Mouse (Mus musculus): ENCODE measurements around the gene Hspa12a. TPM values are rescaled to one million over a fixed set of nuclear protein-coding genes. Genes with fewer than 3 reads are reported as not detected.

Gene Hspa12a
- 1 to 10 TPM in 1 of 2 experiments, under 1 TPM in 1; 0.63 to 1.1 TPM for polyA plus RNA-seq (2012; fragmentation: generic; extraction: Trizol)

DNA sequence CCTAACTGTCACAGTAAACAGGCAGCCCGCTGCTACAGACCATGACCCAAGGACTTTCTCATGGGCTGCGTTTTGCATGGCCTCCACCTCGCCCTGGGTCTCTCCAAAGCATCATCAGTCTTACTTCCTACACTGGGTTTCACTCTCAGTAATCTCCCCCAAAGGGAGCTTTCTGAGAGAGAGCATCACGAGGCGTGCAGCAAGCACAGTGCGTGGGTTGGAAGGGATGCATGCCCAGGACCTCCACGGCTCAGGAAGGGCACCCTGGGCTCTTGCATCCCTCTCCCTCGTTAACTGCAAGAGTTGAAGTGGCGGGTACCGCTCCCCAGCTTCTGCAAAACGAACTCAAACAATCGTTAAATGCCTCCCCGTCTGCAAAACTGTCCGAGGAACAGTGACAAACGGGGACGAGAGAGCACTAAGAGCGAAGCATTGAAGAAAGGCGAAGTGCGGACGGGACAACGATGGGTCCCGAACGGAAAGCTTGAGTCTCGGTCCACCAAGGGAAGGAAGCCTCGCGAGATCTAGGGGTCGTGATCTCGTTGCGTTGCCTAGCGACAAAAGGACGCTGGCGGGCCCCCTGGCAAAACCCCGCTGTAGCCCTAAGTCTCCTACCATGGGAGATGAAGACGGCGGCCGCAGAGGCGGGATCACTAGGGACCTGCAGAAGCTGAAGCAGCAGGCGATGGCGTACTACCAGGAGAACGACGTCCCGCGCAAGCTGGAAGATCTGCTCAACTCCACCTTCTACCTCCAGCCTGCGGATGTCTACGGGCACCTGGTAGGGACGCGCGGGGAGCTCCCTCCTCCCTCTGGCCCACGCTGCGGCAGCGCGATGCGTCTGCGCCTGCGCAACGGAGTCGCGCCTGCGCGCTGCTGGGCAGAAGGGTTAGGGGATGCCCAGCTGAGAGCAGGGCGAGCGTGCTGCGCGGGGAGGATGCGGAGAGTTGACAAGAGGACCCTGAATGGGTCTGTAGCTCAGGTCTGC, at the start of gene Hspa12a, which contains the start of gene Eno4:
Hspa12a (minus strand) TSS at position 814 of the 988 bp plus-strand sequence.
Eno4 (plus strand) TSS at position 585 of the 988 bp plus-strand sequence.

DNA sequence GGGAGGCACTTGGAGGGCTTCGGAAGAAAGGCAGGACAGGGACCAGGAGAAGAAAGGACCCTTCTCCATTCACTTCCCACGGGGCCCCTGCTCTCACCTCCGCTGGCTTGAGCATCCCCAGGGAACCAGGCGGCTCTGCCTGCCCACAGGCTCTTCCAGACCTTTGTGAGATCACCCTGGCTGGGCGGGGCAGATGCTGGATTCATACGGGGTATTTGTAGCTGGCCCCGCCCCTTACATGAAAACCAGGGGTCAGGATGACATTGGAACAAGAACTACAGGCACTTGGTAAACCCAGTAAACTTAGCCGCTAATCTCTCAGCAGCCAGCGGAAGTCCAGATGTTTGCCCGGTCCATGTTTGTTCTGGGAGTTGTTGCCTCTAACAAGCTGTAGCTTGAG, 149.2 kb downstream of the Hspa12a start, which contains the start of gene 1700019N19Rik:
1700019N19Rik (minus strand) TSS at position 178 of the 400 bp plus-strand sequence.

DNA sequence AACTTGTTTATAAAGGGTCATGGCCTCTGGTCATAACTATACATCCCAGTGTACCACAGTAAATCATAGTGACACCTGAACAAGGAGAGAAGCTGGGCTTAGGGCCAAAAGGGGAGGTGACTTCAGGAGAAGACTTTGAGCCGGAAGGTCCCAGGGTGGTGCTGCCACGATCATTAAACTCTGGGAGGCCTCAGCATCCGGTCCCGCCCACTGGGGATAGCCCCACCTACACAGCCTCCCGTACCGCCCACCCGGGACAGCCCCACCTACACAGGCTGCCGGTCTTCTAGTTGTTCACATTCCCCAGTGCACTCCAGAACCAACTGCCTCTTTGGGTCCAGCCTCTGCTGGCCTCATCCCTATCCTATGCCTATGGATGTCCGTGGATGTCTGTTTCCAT, 184.0 kb downstream of the Hspa12a start, which contains the start of gene Pnliprp2:
Pnliprp2 (plus strand) TSS at position 297 of the 400 bp plus-strand sequence.

Other genes with a start within 250 kb of the Hspa12a start
- not detected for gene Pnliprp1, start 214.8 kb downstream of the Hspa12a start, polyA plus RNA-seq (2012; fragmentation: generic; extraction: Trizol)
- under 1 TPM in 1 of 2 experiments, not detected in 1; 0.07 TPM for gene Pnliprp2, start 183.9 kb downstream of the Hspa12a start, polyA plus RNA-seq (2012; fragmentation: generic; extraction: Trizol)
- not detected for gene 1700019N19Rik, start 149.2 kb downstream of the Hspa12a start, polyA plus RNA-seq (2012; fragmentation: generic; extraction: Trizol)
- under 1 TPM; 0.15 to 0.17 TPM for gene Eno4, start 229 bp downstream of the Hspa12a start, polyA plus RNA-seq (2012; fragmentation: generic; extraction: Trizol)
- under 1 TPM; 0.02 TPM for gene Shtn1, start 132.4 kb upstream of the Hspa12a start, polyA plus RNA-seq (2012; fragmentation: generic; extraction: Trizol)
- gene Vax1, start 226.4 kb upstream of the Hspa12a start, polyA plus RNA-seq (2012; fragmentation: generic; extraction: Trizol), result not detected

Data from C3H10T1/2 (cell line).